Mouse (Mus musculus): Measurements from ENCODE around the gene Tgfbr3. TPM values are rescaled to one million over a fixed set of nuclear protein-coding genes. Genes with fewer than 3 reads are reported as not detected.

Gene Tgfbr3
- polyA plus RNA-seq, 1 experiment from 2014 or later, result 12.4 TPM

- Histone ChIP-seq H3K36me3 (ENCODE audit: control insufficient read depth, insufficient read depth, low read length) (no peaks in the 10 kb centered on the region), H3K4me3 (ENCODE audit: low read depth, low read length) (no peak overlapping the region), H3K9me3 (ENCODE audit: control insufficient read depth, low read length) (no peaks in the 10 kb centered on the region), H3K9ac (ENCODE audit: low read length) (no peak overlapping the region), H3K4me2 (ENCODE audit: low read depth, severe bottlenecking) (no peak overlapping the region), H3K27me3 (ENCODE audit: control insufficient read depth, insufficient read depth, low read length) (no peaks in the 10 kb centered on the region), H3K4me1 (ENCODE audit: control insufficient read depth, insufficient read depth, low read length) (peaks cover 14% of the 10 kb centered on the region; the same call in 1 of the 2 replicates), H3K27ac (replicated peaks; ENCODE audit: low read depth, low read length) (no peak overlapping the region)
- WGBS, result 82% methylated on average over 5 of the region's 5 CpGs
- no peak for ATAC-seq (ENCODE audit: insufficient number of reproducible peaks, low FRiP score, low TSS enrichment, low read depth)
- no peak for DNase-seq (ENCODE audit: low spot score)
These were observed 203.3 kb downstream of the Tgfbr3 start for GRCm38 (mm10) chr5:107086166-107086565.

- H3K27me3 ChIP-seq (ENCODE audit: control insufficient read depth, insufficient read depth, low read length), result no peaks in the 10 kb centered on the region
- no peak overlapping the region for H3K4me2 ChIP-seq (ENCODE audit: low read depth, severe bottlenecking)
- H3K9ac ChIP-seq (ENCODE audit: low read length), result no peak overlapping the region
- WGBS, result 84% methylated on average over 4 of the region's 4 CpGs
- H3K4me1 ChIP-seq (ENCODE audit: control insufficient read depth, insufficient read depth, low read length), result peaks cover 11% of the 10 kb centered on the region; the same call in 1 of the 2 replicates
- no peak for ATAC-seq (ENCODE audit: insufficient number of reproducible peaks, low FRiP score, low TSS enrichment, low read depth)
- no peaks in the 10 kb centered on the region for H3K9me3 ChIP-seq (ENCODE audit: control insufficient read depth, low read length)
- H3K4me3 ChIP-seq (ENCODE audit: low read depth, low read length), result no peak overlapping the region
- H3K36me3 ChIP-seq (ENCODE audit: control insufficient read depth, insufficient read depth, low read length), result no peaks in the 10 kb centered on the region
- DNase-seq (ENCODE audit: low spot score), result no peak
- H3K27ac ChIP-seq (replicated peaks; ENCODE audit: low read depth, low read length), result no peak overlapping the region
These were observed 205.0 kb downstream of the Tgfbr3 start for GRCm38 (mm10) chr5:107084431-107084830.

- no peak overlapping the region for H3K4me3 ChIP-seq (ENCODE audit: low read depth, low read length)
- no peak overlapping the region for H3K9ac ChIP-seq (ENCODE audit: low read length)
- WGBS, result 83% methylated on average over 3 of the region's 3 CpGs
- ATAC-seq (ENCODE audit: insufficient number of reproducible peaks, low FRiP score, low TSS enrichment, low read depth), result no peak
- no peak for DNase-seq (ENCODE audit: low spot score)
- no peaks in the 10 kb centered on the region for H3K27me3 ChIP-seq (ENCODE audit: control insufficient read depth, insufficient read depth, low read length)
- H3K4me2 ChIP-seq (ENCODE audit: low read depth, severe bottlenecking), result no peak overlapping the region
- no peaks in the 10 kb centered on the region for H3K9me3 ChIP-seq (ENCODE audit: control insufficient read depth, low read length)
- H3K27ac ChIP-seq (replicated peaks; ENCODE audit: low read depth, low read length), result no peak overlapping the region
- H3K36me3 ChIP-seq (ENCODE audit: control insufficient read depth, insufficient read depth, low read length), result no peaks in the 10 kb centered on the region
- 0 out of 2 replicates have a peak, but pooled peaks cover 2% of the 10 kb centered on the region for H3K4me1 ChIP-seq (ENCODE audit: control insufficient read depth, insufficient read depth, low read length)
These were observed 207.4 kb downstream of the Tgfbr3 start for GRCm38 (mm10) chr5:107082011-107082410.

GRCm38 (mm10) chr5:107080986-107081624 is 208.3 kb downstream of the Tgfbr3 start:
- DNase-seq (ENCODE audit: low spot score), result no peak
- WGBS, result 72% methylated on average over 12 of the region's 12 CpGs
- H3K4me3 ChIP-seq (ENCODE audit: low read depth, low read length), result no peak overlapping the region
- 0 out of 2 replicates have a peak, but pooled peaks cover 2% of the 10 kb centered on the region for H3K4me1 ChIP-seq (ENCODE audit: control insufficient read depth, insufficient read depth, low read length)
- ATAC-seq (ENCODE audit: insufficient number of reproducible peaks, low FRiP score, low TSS enrichment, low read depth), result no peak
- no peaks in the 10 kb centered on the region for H3K27me3 ChIP-seq (ENCODE audit: control insufficient read depth, insufficient read depth, low read length)
- no peak overlapping the region for H3K4me2 ChIP-seq (ENCODE audit: low read depth, severe bottlenecking)
- no peaks in the 10 kb centered on the region for H3K9me3 ChIP-seq (ENCODE audit: control insufficient read depth, low read length)
- H3K36me3 ChIP-seq (ENCODE audit: control insufficient read depth, insufficient read depth, low read length), result no peaks in the 10 kb centered on the region
- no peak overlapping the region for H3K27ac ChIP-seq (replicated peaks; ENCODE audit: low read depth, low read length)
- H3K9ac ChIP-seq (ENCODE audit: low read length), result no peak overlapping the region

- Histone ChIP-seq H3K9ac (ENCODE audit: low read length) (no peak overlapping the region), H3K27me3 (ENCODE audit: control insufficient read depth, insufficient read depth, low read length) (no peaks in the 10 kb centered on the region), H3K4me2 (ENCODE audit: low read depth, severe bottlenecking) (no peak overlapping the region), H3K4me1 (ENCODE audit: control insufficient read depth, insufficient read depth, low read length) (0 out of 2 replicates have a peak, but pooled peaks cover 2% of the 10 kb centered on the region), H3K27ac (replicated peaks; ENCODE audit: low read depth, low read length) (no peak overlapping the region), H3K4me3 (ENCODE audit: low read depth, low read length) (no peak overlapping the region), H3K36me3 (ENCODE audit: control insufficient read depth, insufficient read depth, low read length) (no peaks in the 10 kb centered on the region), H3K9me3 (ENCODE audit: control insufficient read depth, low read length) (no peaks in the 10 kb centered on the region)
- ATAC-seq (ENCODE audit: insufficient number of reproducible peaks, low FRiP score, low TSS enrichment, low read depth) (no peak), DNase-seq (ENCODE audit: low spot score) (no peak)
- 54% methylated on average over 8 of the region's 8 CpGs for WGBS
These were observed 209.5 kb downstream of the Tgfbr3 start for GRCm38 (mm10) chr5:107079920-107080319.

- no peaks in the 10 kb centered on the region for H3K36me3 ChIP-seq (ENCODE audit: control insufficient read depth, insufficient read depth, low read length)
- 0 out of 2 replicates have a peak, but pooled peaks cover 2% of the 10 kb centered on the region for H3K4me1 ChIP-seq (ENCODE audit: control insufficient read depth, insufficient read depth, low read length)
- H3K27ac ChIP-seq (replicated peaks; ENCODE audit: low read depth, low read length), result no peak overlapping the region
- no peaks in the 10 kb centered on the region for H3K27me3 ChIP-seq (ENCODE audit: control insufficient read depth, insufficient read depth, low read length)
- no peaks in the 10 kb centered on the region for H3K9me3 ChIP-seq (ENCODE audit: control insufficient read depth, low read length)
- H3K9ac ChIP-seq (ENCODE audit: low read length), result no peak overlapping the region
- no peak overlapping the region for H3K4me3 ChIP-seq (ENCODE audit: low read depth, low read length)
- WGBS, result 72% methylated on average over 11 of the region's 11 CpGs
- H3K4me2 ChIP-seq (ENCODE audit: low read depth, severe bottlenecking), result no peak overlapping the region
- DNase-seq (ENCODE audit: low spot score) (no peak), ATAC-seq (ENCODE audit: insufficient number of reproducible peaks, low FRiP score, low TSS enrichment, low read depth) (no peak)
These were observed 210.2 kb downstream of the Tgfbr3 start for GRCm38 (mm10) chr5:107079146-107079638.

GRCm38 (mm10) chr5:107078361-107078760 is 211.1 kb downstream of the Tgfbr3 start:
- Histone ChIP-seq H3K4me3 (ENCODE audit: low read depth, low read length) (no peak overlapping the region), H3K9me3 (ENCODE audit: control insufficient read depth, low read length) (no peaks in the 10 kb centered on the region), H3K4me2 (ENCODE audit: low read depth, severe bottlenecking) (no peak overlapping the region), H3K27me3 (ENCODE audit: control insufficient read depth, insufficient read depth, low read length) (no peaks in the 10 kb centered on the region), H3K4me1 (ENCODE audit: control insufficient read depth, insufficient read depth, low read length) (0 out of 2 replicates have a peak, but pooled peaks cover 2% of the 10 kb centered on the region), H3K27ac (replicated peaks; ENCODE audit: low read depth, low read length) (no peak overlapping the region), H3K9ac (ENCODE audit: low read length) (no peak overlapping the region), H3K36me3 (ENCODE audit: control insufficient read depth, insufficient read depth, low read length) (no peaks in the 10 kb centered on the region)
- DNase-seq (ENCODE audit: low spot score), result no peak
- WGBS, result 98% methylated on average over 3 of the region's 3 CpGs
- no peak for ATAC-seq (ENCODE audit: insufficient number of reproducible peaks, low FRiP score, low TSS enrichment, low read depth)

GRCm38 (mm10) chr5:107077900-107078299 is 211.5 kb downstream of the Tgfbr3 start:
- Histone ChIP-seq H3K36me3 (ENCODE audit: control insufficient read depth, insufficient read depth, low read length) (no peaks in the 10 kb centered on the region), H3K27ac (replicated peaks; ENCODE audit: low read depth, low read length) (no peak overlapping the region), H3K27me3 (ENCODE audit: control insufficient read depth, insufficient read depth, low read length) (no peaks in the 10 kb centered on the region), H3K4me1 (ENCODE audit: control insufficient read depth, insufficient read depth, low read length) (0 out of 2 replicates have a peak, but pooled peaks cover 2% of the 10 kb centered on the region), H3K9me3 (ENCODE audit: control insufficient read depth, low read length) (no peaks in the 10 kb centered on the region), H3K4me2 (ENCODE audit: low read depth, severe bottlenecking) (no peak overlapping the region), H3K4me3 (ENCODE audit: low read depth, low read length) (no peak overlapping the region), H3K9ac (ENCODE audit: low read length) (no peak overlapping the region)
- WGBS, result 94% methylated on average over 7 of the region's 7 CpGs
- no peak for ATAC-seq (ENCODE audit: insufficient number of reproducible peaks, low FRiP score, low TSS enrichment, low read depth)
- DNase-seq (ENCODE audit: low spot score), result no peak
